Mouse (Mus musculus) forebrain, embryonic 16.5 days (tissue): ENCODE measurements at regions not wholly inside any gene's neighbourhood (a gene's known extent, or its start where the extent isn't known, plus 50 kb on each side); places are given as distances from the start of the nearest gene placed in this dataset.

ENCODE experiments used
- ATAC-seq: fragments of 200-750 bp; cut with Nextera tagmentation; 2 replicates; pipeline ENCODE4 v1.8.0; 2017; ENCODE audit warnings: mild to moderate bottlenecking, moderate library complexity
- H3K27ac ChIP-seq: fragments of 300-500 bp; sonication (generic); 2 replicates; pipeline ENCODE4 v1.5.1; 2014; ENCODE audit warnings: low read length, control low read depth
- H3K27me3 ChIP-seq: fragments of 300-500 bp; sonication (generic); replicated peaks from 2 replicates; pipeline ENCODE4 v1.6.1; 2014; ENCODE audit warnings: low read length; ENCODE audit not compliant: control insufficient read depth, insufficient read depth
- H3K36me3 ChIP-seq: fragments of 300-500 bp; sonication (generic); 2 replicates; pipeline ENCODE4 v1.6.1; 2014; ENCODE audit not compliant: control insufficient read depth, insufficient read depth
- H3K4me1 ChIP-seq: fragments of 300-500 bp; sonication (generic); replicated peaks from 2 replicates; pipeline ENCODE4 v1.6.1; 2014; ENCODE audit warnings: low read length; ENCODE audit not compliant: control insufficient read depth, insufficient read depth
- H3K4me2 ChIP-seq: fragments of 300-500 bp; sonication (generic); 2 replicates; pipeline ENCODE4 v1.6.1; 2014; ENCODE audit warnings: mild to moderate bottlenecking, low read length, control low read depth
- H3K4me3 ChIP-seq: fragments of 300-500 bp; sonication (generic); replicated peaks from 2 replicates; pipeline ENCODE4 v1.5.1; 2014; ENCODE audit warnings: mild to moderate bottlenecking, low read length, control low read depth
- H3K9ac ChIP-seq: fragments of 300-500 bp; sonication (generic); replicated peaks from 2 replicates; pipeline ENCODE4 v1.6.1; 2014; ENCODE audit warnings: low read depth, low read length, control low read depth
- H3K9me3 ChIP-seq: fragments of 300-500 bp; sonication (generic); 2 replicates; pipeline ENCODE4 v1.6.1; 2016; ENCODE audit warnings: low read length; ENCODE audit not compliant: control insufficient read depth
- WGBS: fragments of 180-500 bp; shearing (Covaris S2); extraction: QIAGEN DNeasy Blood & Tissue Kit; methylation state at CpG from one replicate; pipeline ENCODE4 v1.1.7; 2014; 5-methylcytosine and 5-hydroxymethylcytosine counted together

GRCm38 (mm10) chr17:51546999-51547398 is 286.1 kb downstream of the Satb1 start:
- 66% methylated on average over 3 of the region's 3 CpGs for WGBS
- Histone ChIP-seq H3K36me3 (no peaks in the 10 kb centered on the region), H3K4me3 (no peak overlapping the region), H3K9ac (no peak overlapping the region), H3K4me2 (no peak overlapping the region), H3K4me1 (no peaks in the 10 kb centered on the region), H3K27ac (no peak overlapping the region), H3K9me3 (no peaks in the 10 kb centered on the region), H3K27me3 (no peaks in the 10 kb centered on the region)
- no peak for ATAC-seq

GRCm38 (mm10) chr17:51542544-51542943 is 290.5 kb downstream of the Satb1 start:
- H3K27me3 ChIP-seq = no peaks in the 10 kb centered on the region
- H3K4me2 ChIP-seq = no peak overlapping the region
- no peak overlapping the region for H3K9ac ChIP-seq
- H3K36me3 ChIP-seq = no peaks in the 10 kb centered on the region
- H3K4me1 ChIP-seq = no peaks in the 10 kb centered on the region
- 80% methylated on average over 2 of the region's 2 CpGs for WGBS
- no peak overlapping the region for H3K27ac ChIP-seq
- H3K4me3 ChIP-seq = no peak overlapping the region
- ATAC-seq = no peak
- no peaks in the 10 kb centered on the region for H3K9me3 ChIP-seq

- WGBS = 18% methylated on average over 10 of the region's 10 CpGs
- Histone ChIP-seq H3K4me1 (peaks cover 19% of the 10 kb centered on the region), H3K36me3 (no peaks in the 10 kb centered on the region), H3K4me3 (peak overlapping the region; percentile 42), H3K4me2 (peak overlapping the region; percentile 74), H3K9me3 (no peaks in the 10 kb centered on the region), H3K27ac (no peak overlapping the region), H3K9ac (peak overlapping the region; percentile 66), H3K27me3 (no peaks in the 10 kb centered on the region)
- ATAC-seq = peak; percentile 75
These were observed 298.4 kb downstream of the Satb1 start for GRCm38 (mm10) chr17:51534678-51535077.

- H3K4me2 ChIP-seq = peak overlapping the region; percentile 74
- peak overlapping the region; percentile 66 for H3K9ac ChIP-seq
- H3K27me3 ChIP-seq = no peaks in the 10 kb centered on the region
- peaks cover 19% of the 10 kb centered on the region for H3K4me1 ChIP-seq
- ATAC-seq = peak; percentile 64; the same call in 1 of the 2 replicates
- 6% methylated on average over 14 of the region's 14 CpGs for WGBS
- H3K36me3 ChIP-seq = no peaks in the 10 kb centered on the region
- no peaks in the 10 kb centered on the region for H3K9me3 ChIP-seq
- no peak overlapping the region for H3K27ac ChIP-seq
- peak overlapping the region; percentile 42 for H3K4me3 ChIP-seq
These were observed 298.8 kb downstream of the Satb1 start for GRCm38 (mm10) chr17:51534270-51534669.

GRCm38 (mm10) chr17:51528161-51528560 is 304.9 kb downstream of the Satb1 start:
- WGBS = 94% methylated on average over 3 of the region's 3 CpGs
- Histone ChIP-seq H3K4me3 (no peak overlapping the region), H3K4me2 (no peak overlapping the region), H3K9me3 (no peaks in the 10 kb centered on the region), H3K9ac (no peak overlapping the region), H3K27me3 (no peaks in the 10 kb centered on the region), H3K27ac (no peak overlapping the region), H3K36me3 (no peaks in the 10 kb centered on the region), H3K4me1 (no peaks in the 10 kb centered on the region)
- ATAC-seq = no peak

GRCm38 (mm10) chr17:51526881-51527280 is 306.2 kb downstream of the Satb1 start:
- Histone ChIP-seq H3K27me3 (no peaks in the 10 kb centered on the region), H3K4me1 (no peaks in the 10 kb centered on the region), H3K27ac (no peak overlapping the region), H3K9me3 (no peaks in the 10 kb centered on the region), H3K4me3 (no peak overlapping the region), H3K4me2 (no peak overlapping the region), H3K9ac (no peak overlapping the region), H3K36me3 (no peaks in the 10 kb centered on the region)
- no peak for ATAC-seq
- WGBS = 69% methylated on average over 7 of the region's 7 CpGs

- no peak overlapping the region for H3K9ac ChIP-seq
- H3K4me3 ChIP-seq = no peak overlapping the region
- no peak overlapping the region for H3K4me2 ChIP-seq
- no peaks in the 10 kb centered on the region for H3K4me1 ChIP-seq
- H3K9me3 ChIP-seq = no peaks in the 10 kb centered on the region
- H3K27ac ChIP-seq = no peak overlapping the region
- H3K27me3 ChIP-seq = no peaks in the 10 kb centered on the region
- 21% methylated on average over 5 of the region's 5 CpGs for WGBS
- no peak for ATAC-seq
- no peaks in the 10 kb centered on the region for H3K36me3 ChIP-seq
These were observed 306.6 kb downstream of the Satb1 start for GRCm38 (mm10) chr17:51526464-51526863.

- Histone ChIP-seq H3K27me3 (no peaks in the 10 kb centered on the region), H3K9me3 (no peaks in the 10 kb centered on the region), H3K27ac (no peak overlapping the region), H3K4me3 (no peak overlapping the region), H3K4me1 (no peaks in the 10 kb centered on the region), H3K9ac (no peak overlapping the region), H3K36me3 (no peaks in the 10 kb centered on the region), H3K4me2 (no peak overlapping the region)
- WGBS = 60% methylated on average over 4 of the region's 4 CpGs
- ATAC-seq = no peak
These were observed 307.1 kb downstream of the Satb1 start for GRCm38 (mm10) chr17:51526021-51526420.

GRCm38 (mm10) chr17:51525219-51525618 is 307.9 kb downstream of the Satb1 start:
- no peak overlapping the region for H3K4me3 ChIP-seq
- no peak overlapping the region for H3K9ac ChIP-seq
- H3K27ac ChIP-seq = no peak overlapping the region
- H3K4me1 ChIP-seq = no peaks in the 10 kb centered on the region
- no peaks in the 10 kb centered on the region for H3K36me3 ChIP-seq
- WGBS = 58% methylated on average over 2 of the region's 2 CpGs
- no peak for ATAC-seq
- H3K4me2 ChIP-seq = no peak overlapping the region
- no peaks in the 10 kb centered on the region for H3K27me3 ChIP-seq
- no peaks in the 10 kb centered on the region for H3K9me3 ChIP-seq

- Histone ChIP-seq H3K4me3 (no peak overlapping the region), H3K36me3 (no peaks in the 10 kb centered on the region), H3K4me2 (no peak overlapping the region), H3K27me3 (no peaks in the 10 kb centered on the region), H3K27ac (no peak overlapping the region), H3K9ac (no peak overlapping the region), H3K4me1 (no peaks in the 10 kb centered on the region), H3K9me3 (no peaks in the 10 kb centered on the region)
- no peak for ATAC-seq
- WGBS = 77% methylated on average over 2 of the region's 2 CpGs
These were observed 321.2 kb downstream of the Satb1 start for GRCm38 (mm10) chr17:51511917-51512316.
